In the genomic region with DNA sequence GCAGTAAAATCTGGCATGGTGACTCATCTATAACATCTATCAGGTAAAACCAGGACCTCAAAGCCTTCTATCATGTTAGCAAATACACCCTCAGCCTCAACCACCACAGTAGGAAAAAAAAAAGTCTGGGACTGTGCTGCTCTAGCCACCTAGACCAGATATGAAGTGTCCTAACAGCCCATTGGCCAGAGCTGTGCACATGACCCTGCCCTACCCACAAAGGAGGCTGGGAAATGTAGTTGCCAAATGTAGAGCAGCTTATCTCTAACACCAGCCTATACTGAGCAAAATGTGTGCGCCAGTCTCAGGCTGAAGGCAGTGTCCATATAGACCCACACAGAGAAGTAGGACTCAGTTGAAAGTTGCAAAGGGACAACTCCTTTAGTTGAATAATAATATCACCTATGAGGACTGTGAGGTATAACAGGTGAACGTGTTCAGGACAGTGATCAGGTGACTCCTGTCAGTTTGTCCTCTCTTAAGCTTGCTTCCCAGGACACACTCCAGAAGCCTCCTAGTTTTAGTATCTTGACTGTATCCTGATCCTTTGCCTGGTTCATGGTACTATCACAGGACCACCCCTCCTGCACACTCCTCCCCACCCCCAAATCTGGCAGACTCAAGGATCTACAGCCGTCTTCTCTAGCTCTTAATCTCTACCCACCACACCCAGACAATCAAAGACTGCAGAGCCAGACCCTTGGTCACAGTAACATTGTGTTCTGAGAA, we compare ENCODE assay signal across 8 mouse cellular contexts. TPM values are rescaled to one million over a fixed set of nuclear protein-coding genes. Genes with fewer than 3 reads are reported as not detected.
DNase-seq lines count a peak whose midpoint lies in the region; ATAC-seq lines count a peak whose summit lies in the region.

No protein-coding gene starts in this region.

- WGBS in intestine, embryonic 14.5 days = 71% methylated on average over 3 of the region's 3 CpGs

- H3K4me2 ChIP-seq in intestine, embryonic 14.5 days (ENCODE audit: low read length) = no peak overlapping the region

- no peak overlapping the region for H3K4me3 ChIP-seq in intestine, embryonic 14.5 days (ENCODE audit: low read depth, low read length)

- H3K27me3 ChIP-seq in intestine, embryonic 14.5 days (replicated peaks; ENCODE audit: control insufficient read depth, insufficient read depth, low read length) = peaks cover 24% of the 10 kb centered on the region

- no peaks in the 10 kb centered on the region for H3K4me1 ChIP-seq in intestine, embryonic 14.5 days (replicated peaks; ENCODE audit: control insufficient read depth, insufficient read depth, low read length)

- no peak for DNase-seq in cerebellum, adult 11-12 months
- peak; percentile 19 for DNase-seq in cerebellum, adult 8-10 months
- DNase-seq in gastrocnemius, postnatal 25 days = peak; percentile 29
- no peak for DNase-seq in intestine, embryonic 14.5 days (ENCODE audit: low spot score)
- peak; percentile 60 to 67 for DNase-seq in left cerebral cortex, postnatal 14 days (ENCODE audit: low spot score in 2 of 2)
- peak; percentile 25 for DNase-seq in mesoderm, embryonic 11.5 days (ENCODE audit: low read depth, low spot score)
- peak; percentile 26 for DNase-seq in right cerebral cortex, postnatal 4 days

- no peaks in the 10 kb centered on the region for H3K9me3 ChIP-seq in intestine, embryonic 14.5 days (ENCODE audit: control insufficient read depth, low read length)

- intact Hi-C loops in left cerebral cortex, postnatal 14 days (cut with DNase I) = no loop called here

- H3K36me3 ChIP-seq in intestine, embryonic 14.5 days (ENCODE audit: control insufficient read depth, insufficient read depth, low read length) = no peaks in the 10 kb centered on the region

- no peak overlapping the region for H3K27ac ChIP-seq in intestine, embryonic 14.5 days (ENCODE audit: low read depth)

- peak; percentile 76; the same call in 1 of the 2 replicates for ATAC-seq in cerebellum, adult (ENCODE audit: insufficient number of reproducible peaks, low FRiP score, low TSS enrichment)
- peak; percentile 90 for ATAC-seq in intestine, embryonic 14.5 days (replicated peaks; ENCODE audit: low FRiP score, low TSS enrichment, low read depth)

- no peak overlapping the region for H3K9ac ChIP-seq in intestine, embryonic 14.5 days (ENCODE audit: low read length)

RNA-seq across cellular contexts. Expression of gene Trh, which starts 3.1 kb away (rescaled TPM):
- total RNA-seq in gastrocnemius, postnatal 25 days (2021) = not detected
- 2.8 and 3.8 TPM in 2 replicates for polyA plus RNA-seq in intestine, embryonic 14.5 days (2014; fragmentation: Nextera tagmentation; extraction: Ambion mirVana)
- total RNA-seq in left cerebral cortex, postnatal 14 days (2021) = 10 to 100 TPM in 1 of 2 experiments, 1 to 10 TPM in 1; 1.7 to 12.2 TPM

RNA-seq across cellular contexts. Expression of gene Rbsn, which starts 26.6 kb away (rescaled TPM):
- 10 to 100 TPM; 10.0 to 12.4 TPM for total RNA-seq in gastrocnemius, postnatal 25 days (2021)
- 14.7 and 19.7 TPM in 2 replicates for polyA plus RNA-seq in intestine, embryonic 14.5 days (2014; fragmentation: Nextera tagmentation; extraction: Ambion mirVana)
- 10 to 100 TPM; 29.6 to 32.3 TPM for total RNA-seq in left cerebral cortex, postnatal 14 days (2021)

RNA-seq across cellular contexts. Expression of gene Mrps25, which starts 57.5 kb away (rescaled TPM):
- 10 to 100 TPM; 35.6 to 37.6 TPM for total RNA-seq in gastrocnemius, postnatal 25 days (2021)
- 78.0 and 87.7 TPM in 2 replicates for polyA plus RNA-seq in intestine, embryonic 14.5 days (2014; fragmentation: Nextera tagmentation; extraction: Ambion mirVana)
- total RNA-seq in left cerebral cortex, postnatal 14 days (2021) = 10 to 100 TPM; 53.5 to 55.5 TPM

Comparison
In these comparisons a context has a peak if more than half of its experiments do, and no peak if none do; other contexts are left out.
1. DNase-seq: peak in cerebellum, adult 8-10 months (single experiment), gastrocnemius, postnatal 25 days (single experiment), left cerebral cortex, postnatal 14 days (2 of 2), mesoderm, embryonic 11.5 days (single experiment) and right cerebral cortex, postnatal 4 days (single experiment); none in cerebellum, adult 11-12 months (single experiment) and intestine, embryonic 14.5 days (single experiment).